Mouse (Mus musculus) hindbrain, postnatal 0 days (tissue): ENCODE measurements at regions not wholly inside any gene's neighbourhood (a gene's known extent, or its start where the extent isn't known, plus 50 kb on each side); places are given as distances from the start of the nearest gene placed in this dataset.

Experiments
- ATAC-seq: fragments of 200-750 bp; cut with Nextera tagmentation; 2 replicates; pipeline ENCODE4 v1.8.0; 2017; ENCODE audit warnings: mild to moderate bottlenecking, moderate TSS enrichment, moderate library complexity
- DNase-seq: peaks from one replicate; pipeline ENCODE4 v3.0.0-alpha.2; 2015; ENCODE audit warnings: low spot score
- H3K27ac ChIP-seq: fragments of 300-500 bp; sonication (generic); 2 replicates; pipeline ENCODE4 v1.5.1; 2014; ENCODE audit warnings: mild to moderate bottlenecking
- H3K27me3 ChIP-seq: fragments of 300-500 bp; sonication (generic); 2 replicates; pipeline ENCODE4 v1.6.1; 2014; ENCODE audit warnings: low read length, mixed read lengths; ENCODE audit not compliant: insufficient read depth
- H3K36me3 ChIP-seq: fragments of 300-500 bp; sonication (generic); 2 replicates; pipeline ENCODE4 v1.6.1; 2014; ENCODE audit warnings: low read length, mixed read lengths; ENCODE audit not compliant: insufficient read depth
- H3K4me1 ChIP-seq: fragments of 300-500 bp; sonication (generic); 2 replicates; pipeline ENCODE4 v1.6.1; 2014; ENCODE audit warnings: antibody characterized with exemption, low read length, mixed read lengths; ENCODE audit not compliant: insufficient read depth
- H3K4me2 ChIP-seq: fragments of 300-500 bp; sonication (generic); 2 replicates; pipeline ENCODE4 v1.6.1; 2014; ENCODE audit warnings: low read depth, mild to moderate bottlenecking, low read length, moderate library complexity, mixed read lengths
- H3K4me3 ChIP-seq: fragments of 300-500 bp; sonication (generic); 2 replicates; pipeline ENCODE4 v1.5.1; 2014; ENCODE audit warnings: low read length
- H3K9ac ChIP-seq: fragments of 300-500 bp; sonication (generic); replicated peaks from 2 replicates; pipeline ENCODE4 v1.6.1; 2014; ENCODE audit warnings: mild to moderate bottlenecking, low read length, moderate library complexity, mixed read lengths
- H3K9me3 ChIP-seq: fragments of 300-500 bp; sonication (generic); 2 replicates; pipeline ENCODE4 v1.6.1; 2016; ENCODE audit warnings: low read length, mixed read lengths
- CTCF ChIP-seq: IDR thresholded peaks from 2 replicates; pipeline ENCODE4 v1.5.1; 2016; ENCODE audit warnings: antibody characterized with exemption, control low read depth, low read depth
- WGBS: fragments of 180-500 bp; shearing (Covaris S2); extraction: QIAGEN DNeasy Blood & Tissue Kit; methylation state at CpG from one replicate; pipeline ENCODE4 v1.1.7; 2014; 5-methylcytosine and 5-hydroxymethylcytosine counted together

- no peak for TF ChIP-seq CTCF
- H3K4me2 ChIP-seq, result no peak overlapping the region
- no peaks in the 10 kb centered on the region for H3K27me3 ChIP-seq
- no peak overlapping the region for H3K9ac ChIP-seq
- H3K27ac ChIP-seq, result no peak overlapping the region
- no peak for ATAC-seq
- peaks cover 3% of the 10 kb centered on the region; the same call in 1 of the 2 replicates for H3K9me3 ChIP-seq
- no peaks in the 10 kb centered on the region for H3K4me1 ChIP-seq
- H3K4me3 ChIP-seq, result no peak overlapping the region
- WGBS, result 76% methylated on average over 2 of the region's 2 CpGs
- no peak for DNase-seq
- no peaks in the 10 kb centered on the region for H3K36me3 ChIP-seq
Observed at GRCm38 (mm10) chr16:78120346-78120899, 180.9 kb upstream of the Cxadr start.

GRCm38 (mm10) chr16:78104246-78104645 lies 197.0 kb upstream of the Cxadr start:
- no peak for TF ChIP-seq CTCF
- ATAC-seq (no peak), DNase-seq (no peak)
- Histone ChIP-seq H3K4me2 (no peak overlapping the region), H3K27me3 (no peaks in the 10 kb centered on the region), H3K27ac (no peak overlapping the region), H3K9me3 (no peaks in the 10 kb centered on the region), H3K4me3 (no peak overlapping the region), H3K9ac (no peak overlapping the region), H3K4me1 (no peaks in the 10 kb centered on the region), H3K36me3 (no peaks in the 10 kb centered on the region)

- TF ChIP-seq CTCF, result no peak
- Histone ChIP-seq H3K27me3 (no peaks in the 10 kb centered on the region), H3K4me3 (peak overlapping the region; percentile 1), H3K4me2 (peak overlapping the region; percentile 51), H3K36me3 (no peaks in the 10 kb centered on the region), H3K4me1 (no peaks in the 10 kb centered on the region), H3K9ac (no peak overlapping the region), H3K27ac (no peak overlapping the region), H3K9me3 (no peaks in the 10 kb centered on the region)
- WGBS, result 18% methylated on average over 14 of the region's 14 CpGs
- ATAC-seq (peak; percentile 78), DNase-seq (peak; percentile 88)
Observed at GRCm38 (mm10) chr16:78101415-78102326, 199.6 kb upstream of the Cxadr start.

DNA sequence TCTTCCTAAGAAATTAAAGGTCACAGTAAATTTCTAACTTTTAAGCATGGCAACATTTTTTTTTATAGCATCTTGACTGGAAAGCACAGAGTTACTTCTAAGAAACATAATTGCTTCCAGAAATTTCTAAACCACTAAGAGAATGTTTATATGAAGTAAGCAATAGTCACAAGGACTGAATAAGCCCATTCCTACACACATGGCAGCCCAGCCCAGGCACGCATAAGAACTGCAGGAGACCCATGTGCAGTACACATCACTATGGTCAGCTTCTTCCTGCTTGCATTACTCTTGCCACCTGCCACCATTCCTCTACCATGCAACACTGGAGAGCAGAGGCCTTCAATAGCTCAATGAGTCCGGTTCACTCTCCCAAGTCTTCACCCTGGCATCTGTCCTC lies 201.4 kb upstream of the Cxadr start:
- WGBS, result 92% methylated on average over 2 of the region's 2 CpGs

DNA sequence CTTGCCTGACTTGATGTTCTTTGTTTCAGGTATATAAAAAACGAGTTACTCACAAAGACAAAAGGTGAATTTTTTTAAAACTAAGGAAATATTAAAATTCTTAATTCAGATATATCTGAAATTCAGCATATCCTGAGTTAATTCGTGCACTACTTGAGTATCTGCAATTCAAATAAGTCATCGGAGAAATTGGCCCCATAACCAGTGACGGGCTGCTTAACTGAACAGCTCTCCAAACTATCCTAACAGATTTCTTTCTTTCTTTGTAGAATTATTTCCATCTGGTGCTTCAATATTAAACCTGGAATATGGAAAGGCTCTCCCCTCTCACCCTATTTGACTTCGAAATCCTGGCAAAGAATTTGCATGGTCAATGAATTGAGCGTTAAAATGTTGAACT lies 202.2 kb upstream of the Cxadr start:
- no peak for ATAC-seq
- Histone ChIP-seq H3K27ac (no peak overlapping the region), H3K27me3 (no peaks in the 10 kb centered on the region), H3K9me3 (no peaks in the 10 kb centered on the region), H3K4me3 (no peak overlapping the region), H3K9ac (no peak overlapping the region), H3K4me1 (no peaks in the 10 kb centered on the region), H3K4me2 (no peak overlapping the region), H3K36me3 (no peaks in the 10 kb centered on the region)
- no peak for TF ChIP-seq CTCF
- no peak for DNase-seq
- 63% methylated on average over 6 of the region's 6 CpGs for WGBS

More for the DNA sequence above, 201.4 kb upstream of the Cxadr start:
- no peak for ATAC-seq
- H3K9ac ChIP-seq, result no peak overlapping the region
- no peak for DNase-seq
- no peaks in the 10 kb centered on the region for H3K27me3 ChIP-seq
- no peak overlapping the region for H3K27ac ChIP-seq
- no peak overlapping the region for H3K4me3 ChIP-seq
- no peaks in the 10 kb centered on the region for H3K4me1 ChIP-seq
- H3K9me3 ChIP-seq, result no peaks in the 10 kb centered on the region
- H3K36me3 ChIP-seq, result no peaks in the 10 kb centered on the region
- H3K4me2 ChIP-seq, result no peak overlapping the region
- TF ChIP-seq CTCF, result no peak

DNA sequence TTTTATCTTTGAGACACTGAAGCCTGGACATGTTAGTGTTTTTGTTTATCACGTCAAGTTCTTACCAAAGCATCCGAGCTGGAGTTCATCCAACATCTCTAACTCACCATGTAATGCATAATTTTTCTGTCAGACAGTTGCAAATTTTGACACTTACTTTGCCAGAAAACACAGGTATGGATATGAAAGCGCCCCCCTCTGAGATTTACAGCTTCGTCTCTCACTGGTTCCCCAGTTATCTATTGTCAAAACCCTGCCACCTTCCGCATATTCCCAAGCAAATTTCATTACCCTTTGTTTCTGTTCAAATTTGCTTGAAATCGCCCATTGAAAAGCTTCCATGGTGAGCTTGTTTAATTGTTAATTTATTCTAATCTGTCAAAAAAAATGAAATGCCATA lies 202.7 kb upstream of the Cxadr start:
- Histone ChIP-seq H3K9ac (no peak overlapping the region), H3K9me3 (no peaks in the 10 kb centered on the region), H3K4me1 (no peaks in the 10 kb centered on the region), H3K4me2 (no peak overlapping the region), H3K27me3 (no peaks in the 10 kb centered on the region), H3K36me3 (no peaks in the 10 kb centered on the region), H3K4me3 (no peak overlapping the region), H3K27ac (no peak overlapping the region)
- WGBS, result 48% methylated on average over 6 of the region's 6 CpGs
- no peak for TF ChIP-seq CTCF
- ATAC-seq (no peak), DNase-seq (peak; percentile 30)

DNA sequence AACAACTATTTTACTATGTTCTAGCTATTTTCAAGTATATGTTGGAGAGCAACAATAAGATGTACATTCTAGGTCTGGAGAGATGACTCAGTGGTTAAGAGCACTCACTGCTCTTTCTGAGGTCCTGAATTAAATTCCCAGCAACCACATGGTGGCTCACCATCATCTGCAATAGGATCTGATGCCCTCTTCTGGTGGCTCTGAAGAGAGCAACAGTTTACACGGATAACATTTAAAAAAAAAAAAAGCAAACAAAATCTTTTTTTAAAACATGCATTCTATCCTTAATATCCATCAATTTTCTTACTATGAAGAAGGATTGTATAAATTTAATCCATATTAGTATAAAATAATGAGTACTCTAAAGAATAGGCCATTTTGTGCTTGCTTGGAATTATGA lies 204.7 kb upstream of the Cxadr start:
- Histone ChIP-seq H3K4me3 (no peak overlapping the region), H3K4me2 (no peak overlapping the region), H3K4me1 (no peaks in the 10 kb centered on the region), H3K27me3 (no peaks in the 10 kb centered on the region), H3K9me3 (no peaks in the 10 kb centered on the region), H3K9ac (no peak overlapping the region), H3K27ac (no peak overlapping the region), H3K36me3 (no peaks in the 10 kb centered on the region)
- 60% methylated on average over 1 of the region's 1 CpGs for WGBS
- TF ChIP-seq CTCF, result no peak
- DNase-seq, result no peak
- ATAC-seq, result no peak
